Mouse (Mus musculus): Measurements from ENCODE around the gene Cd200. TPM values are rescaled to one million over a fixed set of nuclear protein-coding genes. Genes with fewer than 3 reads are reported as not detected.
A peak's percentile ranks its signal among the peaks of the same experiment; 100 is the strongest.
"Not testable (repeated sequence)": the region's sequence is repeated elsewhere in the genome, so short reads cannot be mapped to it uniquely, and the experiment has no call there.

The Cd200 gene
- 27.7 and 31.3 TPM in 2 replicates for polyA plus RNA-seq (2014; fragmentation: Nextera tagmentation; extraction: Ambion mirVana)

- WGBS, result under 1% methylated on average over 28 of the region's 28 CpGs
- no peaks in the 10 kb centered on the region for H3K36me3 ChIP-seq (ENCODE audit: control insufficient read depth, insufficient read depth, low read length)
- peak within 1 kb of the TSS; percentile 52 for H3K9ac ChIP-seq (ENCODE audit: low read depth, low read length)
- no peaks in the 10 kb centered on the region for H3K4me1 ChIP-seq (ENCODE audit: control insufficient read depth, insufficient read depth, low read length)
- H3K27me3 ChIP-seq (ENCODE audit: control insufficient read depth, insufficient read depth, low read length), result no peaks in the 10 kb centered on the region
- H3K27ac ChIP-seq (ENCODE audit: low read depth, low read length), result peak within 1 kb of the TSS; percentile 24; the same call in 1 of the 2 replicates
- H3K9me3 ChIP-seq (ENCODE audit: control insufficient read depth, low read length), result no peaks in the 10 kb centered on the region
- H3K4me3 ChIP-seq (ENCODE audit: low read length), result peak within 1 kb of the TSS; percentile 54
- peak; percentile 95 for ATAC-seq (ENCODE audit: low FRiP score, low TSS enrichment)
- H3K4me2 ChIP-seq (replicated peaks; ENCODE audit: low read depth, low read length), result peak within 1 kb of the TSS; percentile 72
Observed at GRCm38 (mm10) chr16:45408425-45409063, at the start of gene Cd200. Cd200 (minus strand) TSS chr16:45409053.

DNA sequence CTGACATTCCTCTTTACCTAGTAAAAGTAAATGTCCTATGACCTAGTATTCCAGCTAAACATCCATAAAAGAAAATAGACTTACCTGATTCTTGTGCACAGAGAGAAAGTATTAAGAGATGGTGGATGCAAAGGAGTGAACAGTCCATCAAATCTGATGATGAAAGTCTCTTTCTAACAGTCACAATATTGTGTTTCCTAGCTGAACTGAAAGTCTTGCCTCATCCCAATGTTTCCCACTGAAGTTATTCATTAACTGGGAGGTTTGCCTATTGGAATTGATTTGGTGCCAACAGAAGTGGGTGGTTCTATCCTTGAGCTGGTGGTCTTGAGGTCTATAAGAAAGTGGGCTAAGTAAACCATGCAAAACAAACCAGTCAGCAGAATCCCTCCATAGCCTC, 45.9 kb upstream of the Cd200 start:
- H3K27me3 ChIP-seq (ENCODE audit: control insufficient read depth, insufficient read depth, low read length), result no peaks in the 10 kb centered on the region
- H3K4me2 ChIP-seq (replicated peaks; ENCODE audit: low read depth, low read length), result no peak overlapping the region
- no peaks in the 10 kb centered on the region for H3K36me3 ChIP-seq (ENCODE audit: control insufficient read depth, insufficient read depth, low read length)
- H3K9ac ChIP-seq (ENCODE audit: low read depth, low read length), result no peak overlapping the region
- no peak for ATAC-seq (ENCODE audit: low FRiP score, low TSS enrichment)
- H3K9me3 ChIP-seq (ENCODE audit: control insufficient read depth, low read length), result no peaks in the 10 kb centered on the region
- H3K27ac ChIP-seq (ENCODE audit: low read depth, low read length), result no peak overlapping the region
- no peaks in the 10 kb centered on the region for H3K4me1 ChIP-seq (ENCODE audit: control insufficient read depth, insufficient read depth, low read length)
- no peak overlapping the region for H3K4me3 ChIP-seq (ENCODE audit: low read length)

GRCm38 (mm10) chr16:45437230-45437739, 28.4 kb upstream of the Cd200 start:
- Histone ChIP-seq H3K27me3 (ENCODE audit: control insufficient read depth, insufficient read depth, low read length) (no peaks in the 10 kb centered on the region), H3K9ac (ENCODE audit: low read depth, low read length) (no peak overlapping the region), H3K4me1 (ENCODE audit: control insufficient read depth, insufficient read depth, low read length) (no peaks in the 10 kb centered on the region), H3K36me3 (ENCODE audit: control insufficient read depth, insufficient read depth, low read length) (no peaks in the 10 kb centered on the region), H3K27ac (ENCODE audit: low read depth, low read length) (no peak overlapping the region), H3K4me3 (ENCODE audit: low read length) (no peak overlapping the region), H3K9me3 (ENCODE audit: control insufficient read depth, low read length) (no peaks in the 10 kb centered on the region), H3K4me2 (replicated peaks; ENCODE audit: low read depth, low read length) (no peak overlapping the region)
- 90% methylated on average over 1 of the region's 1 CpGs for WGBS
- ATAC-seq (ENCODE audit: low FRiP score, low TSS enrichment), result no peak

DNA sequence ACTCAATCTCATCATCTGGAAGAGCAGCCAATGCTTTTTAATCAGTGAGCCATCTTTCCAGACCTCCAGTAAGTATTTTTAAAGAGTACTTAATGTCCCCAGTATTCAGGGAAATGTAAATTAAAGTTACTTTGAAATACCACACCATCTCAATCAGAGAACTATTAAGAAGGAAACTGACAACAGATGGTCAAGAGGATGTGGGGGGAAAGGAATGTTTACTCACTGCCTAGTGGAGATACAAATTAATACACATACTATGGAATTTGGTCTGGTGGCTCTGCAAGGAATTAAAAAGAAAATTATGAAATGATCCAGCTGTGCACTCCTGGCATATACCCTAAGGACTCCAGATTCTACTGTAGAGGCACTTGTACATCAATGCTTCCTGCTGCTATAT, 26.7 kb upstream of the Cd200 start:
- no peaks in the 10 kb centered on the region for H3K27me3 ChIP-seq (ENCODE audit: control insufficient read depth, insufficient read depth, low read length)
- no peaks in the 10 kb centered on the region for H3K4me1 ChIP-seq (ENCODE audit: control insufficient read depth, insufficient read depth, low read length)
- H3K9me3 ChIP-seq (ENCODE audit: control insufficient read depth, low read length), result no peaks in the 10 kb centered on the region
- ATAC-seq (ENCODE audit: low FRiP score, low TSS enrichment), result no peak
- H3K36me3 ChIP-seq (ENCODE audit: control insufficient read depth, insufficient read depth, low read length), result no peaks in the 10 kb centered on the region
- no peak overlapping the region for H3K4me2 ChIP-seq (replicated peaks; ENCODE audit: low read depth, low read length)
- H3K4me3 ChIP-seq (ENCODE audit: low read length), result no peak overlapping the region
- no peak overlapping the region for H3K9ac ChIP-seq (ENCODE audit: low read depth, low read length)
- no peak overlapping the region for H3K27ac ChIP-seq (ENCODE audit: low read depth, low read length)

DNA sequence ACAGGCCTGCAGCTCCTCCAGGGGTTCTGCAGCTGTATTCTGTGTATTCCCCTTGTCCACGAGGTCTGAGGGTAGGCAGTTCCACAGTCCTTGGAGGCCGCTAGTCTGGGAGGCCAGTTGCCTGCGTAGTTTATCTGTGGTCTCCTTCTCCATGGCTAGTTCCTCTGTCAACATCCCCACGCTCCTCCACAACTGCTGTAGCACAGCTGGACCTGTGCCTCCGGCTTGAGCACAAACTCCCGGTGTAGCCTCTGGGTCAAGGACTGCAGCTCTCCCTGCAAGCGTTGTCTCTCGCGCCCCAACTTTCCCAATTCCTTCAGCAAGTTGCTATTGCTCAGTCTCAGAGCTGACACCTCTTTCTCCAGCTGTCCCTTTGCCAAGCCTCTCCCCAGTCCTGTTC, 18.8 kb upstream of the Cd200 start:
- H3K9me3 ChIP-seq (ENCODE audit: control insufficient read depth, low read length), result no peaks in the 10 kb centered on the region
- H3K27me3 ChIP-seq (ENCODE audit: control insufficient read depth, insufficient read depth, low read length), result no peaks in the 10 kb centered on the region
- H3K9ac ChIP-seq (ENCODE audit: low read depth, low read length), result no peak overlapping the region
- WGBS, result 86% methylated on average over 9 of the region's 9 CpGs
- H3K27ac ChIP-seq (ENCODE audit: low read depth, low read length), result no peak overlapping the region
- H3K4me3 ChIP-seq (ENCODE audit: low read length), result no peak overlapping the region
- no peaks in the 10 kb centered on the region for H3K4me1 ChIP-seq (ENCODE audit: control insufficient read depth, insufficient read depth, low read length)
- no peaks in the 10 kb centered on the region for H3K36me3 ChIP-seq (ENCODE audit: control insufficient read depth, insufficient read depth, low read length)
- H3K4me2 ChIP-seq (replicated peaks; ENCODE audit: low read depth, low read length), result no peak overlapping the region
- no peak for ATAC-seq (ENCODE audit: low FRiP score, low TSS enrichment)

DNA sequence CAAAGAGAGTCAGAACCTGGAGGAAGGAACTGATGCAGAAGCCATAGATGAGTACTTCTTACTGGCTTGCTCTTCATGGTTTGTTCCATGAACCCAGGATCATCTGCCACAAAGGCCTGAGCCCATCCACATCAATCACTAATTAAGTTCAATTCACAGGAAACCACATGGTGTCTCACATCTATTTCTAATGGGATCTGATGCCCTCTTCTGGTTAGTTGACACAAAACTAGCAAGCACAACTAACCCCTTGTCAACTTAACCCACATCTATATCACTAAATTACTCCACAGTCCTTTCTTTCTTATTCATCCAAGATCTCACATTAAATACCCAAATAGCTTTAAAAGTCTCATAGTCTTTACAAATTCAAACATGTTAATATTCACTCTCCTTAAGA, 4.6 kb upstream of the Cd200 start:
- Histone ChIP-seq H3K4me2 (replicated peaks; ENCODE audit: low read depth, low read length) (no peak overlapping the region), H3K4me3 (ENCODE audit: low read length) (no peak overlapping the region), H3K4me1 (ENCODE audit: control insufficient read depth, insufficient read depth, low read length) (no peaks in the 10 kb centered on the region), H3K36me3 (ENCODE audit: control insufficient read depth, insufficient read depth, low read length) (no peaks in the 10 kb centered on the region), H3K9me3 (ENCODE audit: control insufficient read depth, low read length) (no peaks in the 10 kb centered on the region), H3K9ac (ENCODE audit: low read depth, low read length) (no peak overlapping the region), H3K27me3 (ENCODE audit: control insufficient read depth, insufficient read depth, low read length) (no peaks in the 10 kb centered on the region), H3K27ac (ENCODE audit: low read depth, low read length) (no peak overlapping the region)
- no peak for ATAC-seq (ENCODE audit: low FRiP score, low TSS enrichment)

GRCm38 (mm10) chr16:45409064-45409446, 202 bp upstream of the Cd200 start:
- H3K9me3 ChIP-seq (ENCODE audit: control insufficient read depth, low read length); H3K27me3 ChIP-seq (ENCODE audit: control insufficient read depth, insufficient read depth, low read length); H3K27ac ChIP-seq (ENCODE audit: low read depth, low read length); H3K4me1 ChIP-seq (ENCODE audit: control insufficient read depth, insufficient read depth, low read length); H3K36me3 ChIP-seq (ENCODE audit: control insufficient read depth, insufficient read depth, low read length): not testable (repeated sequence)
- Histone ChIP-seq H3K4me3 (ENCODE audit: low read length) (peak overlapping the region; percentile 54), H3K4me2 (replicated peaks; ENCODE audit: low read depth, low read length) (peak overlapping the region; percentile 72), H3K9ac (ENCODE audit: low read depth, low read length) (peak overlapping the region; percentile 52; the same call in 1 of the 2 replicates)
- WGBS, result 35% methylated on average over 7 of the region's 7 CpGs
- ATAC-seq (ENCODE audit: low FRiP score, low TSS enrichment), result peak; percentile 26; the same call in 1 of the 2 replicates

GRCm38 (mm10) chr16:45407645-45408400, 1.0 kb downstream of the Cd200 start:
- 39% methylated on average over 9 of the region's 9 CpGs for WGBS
- Histone ChIP-seq H3K4me3 (ENCODE audit: low read length) (peak overlapping the region; percentile 54), H3K4me2 (replicated peaks; ENCODE audit: low read depth, low read length) (peak overlapping the region; percentile 72), H3K9ac (ENCODE audit: low read depth, low read length) (peak overlapping the region; percentile 52; the same call in 1 of the 2 replicates), H3K36me3 (ENCODE audit: control insufficient read depth, insufficient read depth, low read length) (no peaks in the 10 kb centered on the region), H3K27me3 (ENCODE audit: control insufficient read depth, insufficient read depth, low read length) (no peaks in the 10 kb centered on the region), H3K4me1 (ENCODE audit: control insufficient read depth, insufficient read depth, low read length) (no peaks in the 10 kb centered on the region), H3K9me3 (ENCODE audit: control insufficient read depth, low read length) (no peaks in the 10 kb centered on the region), H3K27ac (ENCODE audit: low read depth, low read length) (no peak overlapping the region)
- ATAC-seq (ENCODE audit: low FRiP score, low TSS enrichment), result no peak

DNA sequence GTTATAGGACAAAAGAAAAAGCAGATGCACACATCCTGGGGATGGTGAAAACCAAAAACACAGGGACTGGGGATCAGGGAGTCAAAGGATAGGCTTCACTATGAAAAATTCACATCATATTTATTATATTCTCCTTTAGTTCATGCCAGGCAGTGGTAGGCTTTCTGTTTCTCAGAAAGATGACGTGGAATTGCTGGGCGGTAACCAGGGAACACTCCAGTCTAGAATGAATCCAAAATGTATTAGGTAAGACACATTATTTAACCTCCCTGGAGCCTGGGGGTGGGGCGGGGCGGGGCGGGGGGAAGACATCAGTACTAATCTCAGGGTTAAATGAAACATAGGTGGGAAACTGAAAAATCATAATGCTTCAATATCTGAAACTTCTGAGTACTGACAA, 1.8 kb downstream of the Cd200 start:
- Histone ChIP-seq H3K9ac (ENCODE audit: low read depth, low read length) (no peak overlapping the region), H3K4me3 (ENCODE audit: low read length) (no peak overlapping the region), H3K27ac (ENCODE audit: low read depth, low read length) (no peak overlapping the region), H3K4me1 (ENCODE audit: control insufficient read depth, insufficient read depth, low read length) (no peaks in the 10 kb centered on the region), H3K9me3 (ENCODE audit: control insufficient read depth, low read length) (no peaks in the 10 kb centered on the region), H3K27me3 (ENCODE audit: control insufficient read depth, insufficient read depth, low read length) (no peaks in the 10 kb centered on the region), H3K4me2 (replicated peaks; ENCODE audit: low read depth, low read length) (no peak overlapping the region), H3K36me3 (ENCODE audit: control insufficient read depth, insufficient read depth, low read length) (no peaks in the 10 kb centered on the region)
- ATAC-seq (ENCODE audit: low FRiP score, low TSS enrichment), result no peak
- WGBS, result 94% methylated on average over 5 of the region's 5 CpGs
